Mouse (Mus musculus): Measurements from ENCODE around the gene Ppp2r5c.

Ppp2r5c gene

DNA sequence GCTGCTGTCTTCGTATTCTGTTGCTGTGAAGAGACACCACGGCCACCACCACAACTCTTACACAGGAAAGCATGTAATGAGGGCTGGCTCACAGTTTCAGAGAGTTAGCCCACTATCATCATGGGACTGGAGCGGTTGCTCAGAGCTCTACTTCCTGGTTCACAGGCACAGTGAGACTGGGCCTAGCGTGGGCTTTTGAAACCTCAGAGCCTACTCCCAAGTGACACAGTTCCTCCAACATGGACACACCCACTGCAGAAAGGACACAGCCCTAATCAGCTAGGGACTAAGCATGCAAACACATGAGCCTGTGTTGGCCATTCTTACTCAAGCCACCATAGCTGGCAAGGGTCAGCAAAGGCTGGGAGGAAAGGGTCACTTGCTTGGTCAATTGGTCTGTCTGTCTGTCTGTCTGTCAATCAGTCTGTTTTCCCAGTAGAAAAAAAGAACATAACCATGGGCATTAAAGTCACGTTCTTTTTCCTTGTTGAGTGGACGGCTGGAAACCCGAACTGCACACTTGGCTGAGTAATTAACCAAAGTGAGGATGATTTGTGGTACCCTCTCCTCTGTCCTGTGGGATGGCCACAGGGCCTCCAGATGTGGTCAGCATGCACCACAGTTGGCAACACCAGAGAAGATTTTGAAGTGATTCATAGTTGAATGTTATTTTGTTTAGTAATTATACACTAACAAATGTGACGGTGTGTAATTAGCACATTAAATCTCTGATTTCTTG, 56.7 kb downstream of the Ppp2r5c start:
- in situ Hi-C loops (cut with MboI; ENCODE audit: low pct_unique_long_range_greater_than_20kb in 1 of 2, low sequenced_read_pairs in 2 of 2, unreplicated experiment in 1 of 2): no loop called here

DNA sequence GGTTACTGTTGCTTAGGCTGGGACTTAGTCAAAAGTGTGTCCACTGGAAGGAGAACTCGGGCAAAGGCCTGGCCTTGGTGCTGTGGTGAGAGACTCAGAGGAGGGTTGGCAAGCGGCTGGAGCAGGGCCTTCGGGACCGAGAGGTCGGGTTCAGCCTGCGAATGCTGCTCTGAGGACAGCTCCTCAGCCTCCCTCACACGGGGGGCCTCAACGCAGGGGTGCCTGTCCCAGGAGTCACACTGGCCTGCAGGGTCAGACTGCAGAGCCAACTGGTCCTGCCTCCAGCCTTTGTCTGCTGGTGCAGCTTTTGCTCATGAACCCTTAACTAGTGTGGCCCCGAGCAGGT, 57.2 kb downstream of the Ppp2r5c start:
- in situ Hi-C loops (cut with MboI; ENCODE audit: low pct_unique_long_range_greater_than_20kb in 1 of 2, low sequenced_read_pairs in 2 of 2, unreplicated experiment in 1 of 2): no loop called here

DNA sequence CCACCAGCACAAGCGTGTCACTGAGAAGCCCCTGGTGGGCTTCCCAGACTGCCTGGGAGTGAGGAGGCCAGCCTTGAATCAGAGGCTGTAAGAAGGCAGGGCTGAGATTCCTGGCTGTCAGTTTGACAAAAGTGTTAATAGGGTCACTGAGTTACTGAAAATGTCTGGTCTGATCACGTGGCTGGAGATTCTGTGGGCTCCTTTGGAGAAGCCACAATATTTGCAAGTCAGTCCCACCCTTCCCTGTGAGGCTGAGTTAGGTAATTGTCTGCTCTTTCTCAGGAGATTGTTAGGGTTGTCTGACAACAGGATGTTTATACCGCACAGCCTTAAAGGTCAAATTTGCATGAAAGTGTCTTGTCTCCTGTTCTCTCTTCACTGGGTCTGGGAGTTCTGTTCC, 57.9 kb downstream of the Ppp2r5c start:
- in situ Hi-C loops (cut with MboI; ENCODE audit: low pct_unique_long_range_greater_than_20kb in 1 of 2, low sequenced_read_pairs in 2 of 2, unreplicated experiment in 1 of 2): no loop called here

DNA sequence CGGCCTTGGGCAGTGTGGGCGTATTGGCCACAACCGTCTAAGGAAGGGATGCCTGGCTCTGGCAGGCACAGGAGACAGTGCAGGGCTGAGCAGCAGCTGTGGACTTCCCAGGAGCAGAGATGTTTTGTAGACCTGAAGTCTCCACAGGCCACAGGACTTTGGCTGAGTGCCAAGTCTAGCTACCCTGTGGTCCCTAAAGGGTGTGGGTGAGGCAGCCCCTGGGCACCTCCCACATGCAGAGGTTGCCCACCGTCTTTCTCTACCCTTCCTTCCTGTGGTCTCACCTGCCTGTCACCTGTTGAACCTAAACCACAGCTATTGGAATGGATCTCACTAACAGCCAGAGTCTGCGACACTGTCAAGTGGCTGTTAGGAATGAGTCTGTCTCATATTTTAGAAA, 59.1 kb downstream of the Ppp2r5c start:
- in situ Hi-C loops (cut with MboI; ENCODE audit: low pct_unique_long_range_greater_than_20kb in 1 of 2, low sequenced_read_pairs in 2 of 2, unreplicated experiment in 1 of 2): no loop called here

DNA sequence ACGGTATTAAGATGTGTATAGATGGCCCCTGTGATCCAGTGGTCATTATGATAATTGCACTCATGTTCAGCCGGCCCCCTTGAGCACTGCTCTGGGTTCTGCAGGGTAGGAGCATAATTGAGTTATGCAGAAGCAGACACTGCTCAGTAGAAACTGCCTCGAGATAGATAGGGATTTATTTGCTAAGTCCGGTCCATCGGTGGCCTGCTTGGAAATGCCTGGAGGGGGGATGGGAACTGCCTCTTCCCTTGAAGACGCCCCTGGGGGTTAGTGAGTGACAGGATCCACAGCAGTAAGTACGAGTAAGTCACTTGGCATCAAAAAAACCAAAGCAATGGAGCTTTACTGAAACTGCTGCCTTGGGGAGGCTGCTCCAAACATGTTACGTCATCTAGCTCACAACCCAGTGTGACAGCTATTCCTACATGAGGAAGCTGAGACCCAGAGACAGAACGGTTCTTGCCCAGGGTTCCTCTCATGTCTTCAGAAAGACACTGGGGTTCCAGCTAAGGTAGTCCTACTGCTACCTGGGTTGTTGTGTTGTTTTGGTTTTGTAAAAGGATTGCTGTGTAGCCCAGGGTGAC, 60.9 kb downstream of the Ppp2r5c start:
- in situ Hi-C loops (cut with MboI; ENCODE audit: low pct_unique_long_range_greater_than_20kb in 1 of 2, low sequenced_read_pairs in 2 of 2, unreplicated experiment in 1 of 2): no loop called here

DNA sequence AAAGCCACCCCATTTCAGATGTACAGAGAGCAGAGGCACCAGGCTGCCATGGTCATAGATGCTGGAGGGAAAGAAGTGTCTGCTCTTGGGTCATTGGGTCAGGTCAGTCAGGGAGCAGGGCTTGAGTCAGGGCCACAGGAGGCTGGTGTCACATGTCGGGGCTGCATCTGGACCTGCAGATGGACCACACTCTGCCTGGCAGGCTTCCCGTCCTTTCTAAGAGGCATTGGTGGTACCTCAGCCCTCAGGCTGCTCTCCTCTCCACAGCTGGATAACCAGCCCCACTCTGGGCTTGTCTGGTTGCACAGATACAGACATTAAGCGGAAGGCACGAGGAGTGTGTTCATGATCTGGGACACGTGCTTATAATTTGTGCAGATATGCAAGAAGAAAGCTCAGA, 61.8 kb downstream of the Ppp2r5c start:
- in situ Hi-C loops (cut with MboI; ENCODE audit: low pct_unique_long_range_greater_than_20kb in 1 of 2, low sequenced_read_pairs in 2 of 2, unreplicated experiment in 1 of 2): no loop called here

DNA sequence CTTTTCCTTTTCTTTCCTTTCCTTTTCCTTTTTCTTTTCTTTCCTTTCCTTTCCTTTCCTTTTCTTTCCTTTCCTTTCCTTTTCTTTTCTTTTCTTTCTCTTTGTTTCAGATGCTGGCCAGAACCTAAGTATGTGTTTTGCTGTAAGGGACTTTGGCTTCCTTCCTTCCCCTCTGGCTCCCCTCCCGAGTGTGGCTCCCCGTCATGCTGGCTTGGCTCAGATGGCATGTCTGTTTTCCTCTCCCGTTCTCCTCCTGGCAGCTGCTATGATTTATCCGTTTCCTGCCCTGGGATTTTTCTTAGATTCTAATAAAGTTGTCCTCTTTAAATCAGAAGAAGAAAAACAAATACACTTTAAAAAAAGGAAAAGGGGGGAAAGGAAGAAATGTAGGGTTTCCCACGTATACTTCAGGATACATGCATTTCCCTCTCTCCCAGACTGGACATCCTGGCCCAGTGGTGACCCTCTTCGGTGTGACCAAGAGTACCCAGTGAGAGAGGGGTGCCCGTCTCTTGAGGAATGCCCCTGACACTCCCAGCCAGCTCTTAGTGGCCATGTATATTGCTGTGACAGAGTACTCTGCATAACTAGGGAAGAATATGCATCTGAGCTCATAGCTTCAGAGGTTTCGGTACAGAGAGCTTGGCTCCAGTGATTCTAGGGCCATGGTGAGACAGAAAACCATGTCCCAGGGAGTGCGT, 63.4 kb downstream of the Ppp2r5c start:
- in situ Hi-C loops (cut with MboI; ENCODE audit: low pct_unique_long_range_greater_than_20kb in 1 of 2, low sequenced_read_pairs in 2 of 2, unreplicated experiment in 1 of 2): no loop called here

DNA sequence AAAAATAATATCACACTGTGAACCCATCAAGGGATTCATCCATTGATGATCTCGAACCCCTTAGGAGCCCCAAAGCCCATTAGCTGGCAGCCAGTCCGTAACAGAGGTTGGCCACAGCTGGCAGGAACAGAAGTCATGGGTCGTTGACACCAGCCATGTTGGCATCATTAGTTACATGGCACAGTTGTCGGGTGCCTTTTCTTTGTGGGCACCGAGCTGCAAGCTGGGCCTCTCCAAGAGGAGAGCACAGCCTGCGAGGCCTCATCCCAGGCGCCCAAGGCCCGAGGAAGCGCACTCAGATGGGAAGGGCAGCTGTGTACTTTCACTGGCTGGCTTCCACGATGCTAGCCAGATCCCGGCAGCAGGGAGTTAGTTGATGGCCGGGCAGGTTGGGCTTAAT, 64.3 kb downstream of the Ppp2r5c start:
- in situ Hi-C loops (cut with MboI; ENCODE audit: low pct_unique_long_range_greater_than_20kb in 1 of 2, low sequenced_read_pairs in 2 of 2, unreplicated experiment in 1 of 2): no loop called here

DNA sequence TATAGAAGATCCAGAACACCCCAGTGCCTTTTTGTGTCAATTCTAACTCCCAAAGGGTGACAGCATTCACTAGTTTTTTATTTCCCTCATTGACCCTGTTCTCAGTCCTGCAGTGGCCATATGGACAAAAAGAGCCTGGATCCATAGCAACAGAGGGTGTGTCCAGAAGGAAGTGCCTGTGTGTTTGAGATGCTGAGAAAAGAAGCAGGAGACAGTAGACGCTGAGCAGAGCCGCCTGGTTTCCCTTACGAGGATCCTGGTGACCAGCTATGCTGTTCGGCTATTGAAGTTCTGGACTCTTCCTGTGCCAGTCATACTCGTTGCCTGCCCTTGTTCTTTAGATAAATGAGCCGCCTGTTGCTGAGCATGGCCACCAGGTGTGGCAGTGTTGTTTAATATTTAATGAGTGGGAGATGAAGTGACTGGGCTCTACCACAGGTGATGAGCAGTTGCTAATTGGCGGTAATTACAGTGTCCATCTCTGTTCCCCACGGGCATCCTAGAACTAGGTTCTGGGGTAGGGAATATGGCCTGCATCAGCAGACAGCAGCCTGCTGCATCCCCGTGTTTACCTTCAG, 65.0 kb downstream of the Ppp2r5c start:
- in situ Hi-C loops (cut with MboI; ENCODE audit: low pct_unique_long_range_greater_than_20kb in 1 of 2, low sequenced_read_pairs in 2 of 2, unreplicated experiment in 1 of 2): no loop called here

DNA sequence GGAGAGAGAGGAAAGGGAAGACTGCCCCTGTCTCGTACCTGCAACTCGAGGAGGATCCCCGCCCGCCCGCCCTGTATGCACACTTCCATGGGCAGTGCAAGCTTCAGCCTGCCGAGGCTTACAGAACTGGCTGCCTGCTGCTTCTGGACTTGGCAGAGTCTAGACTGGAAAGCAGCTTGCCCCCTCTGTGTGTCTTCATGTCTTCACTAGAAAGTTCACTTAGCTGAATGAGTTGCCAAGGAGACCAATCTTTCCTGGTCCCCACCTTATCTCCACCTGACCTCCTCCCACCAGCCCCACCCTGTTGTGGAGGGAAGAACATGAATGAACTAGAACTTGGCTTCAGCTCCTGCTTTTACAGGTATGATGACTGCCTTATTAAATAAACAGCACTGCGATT, 66.0 kb downstream of the Ppp2r5c start:
- in situ Hi-C loops (cut with MboI; ENCODE audit: low pct_unique_long_range_greater_than_20kb in 1 of 2, low sequenced_read_pairs in 2 of 2, unreplicated experiment in 1 of 2): no loop called here

DNA sequence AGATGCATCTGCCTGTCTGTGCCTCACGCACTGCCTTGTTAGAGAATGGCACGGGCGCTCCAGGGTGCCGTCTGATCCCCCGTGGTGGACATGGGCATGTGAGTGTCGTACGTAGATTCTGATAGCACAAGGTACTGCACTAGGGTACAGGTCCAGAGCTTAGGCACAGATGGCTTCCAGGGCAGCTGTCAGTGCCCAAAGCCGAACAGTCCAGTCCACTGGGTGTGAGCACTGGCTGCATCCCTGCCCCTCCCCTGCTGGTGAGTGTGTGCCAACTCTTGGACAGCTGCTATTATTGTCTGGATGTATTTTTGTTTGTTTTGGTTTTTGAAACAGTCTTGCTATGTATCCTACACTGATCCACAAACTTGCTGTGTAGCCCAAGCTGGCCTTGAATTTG, 68.8 kb downstream of the Ppp2r5c start:
- in situ Hi-C loops (cut with MboI; ENCODE audit: low pct_unique_long_range_greater_than_20kb in 1 of 2, low sequenced_read_pairs in 2 of 2, unreplicated experiment in 1 of 2): no loop called here

DNA sequence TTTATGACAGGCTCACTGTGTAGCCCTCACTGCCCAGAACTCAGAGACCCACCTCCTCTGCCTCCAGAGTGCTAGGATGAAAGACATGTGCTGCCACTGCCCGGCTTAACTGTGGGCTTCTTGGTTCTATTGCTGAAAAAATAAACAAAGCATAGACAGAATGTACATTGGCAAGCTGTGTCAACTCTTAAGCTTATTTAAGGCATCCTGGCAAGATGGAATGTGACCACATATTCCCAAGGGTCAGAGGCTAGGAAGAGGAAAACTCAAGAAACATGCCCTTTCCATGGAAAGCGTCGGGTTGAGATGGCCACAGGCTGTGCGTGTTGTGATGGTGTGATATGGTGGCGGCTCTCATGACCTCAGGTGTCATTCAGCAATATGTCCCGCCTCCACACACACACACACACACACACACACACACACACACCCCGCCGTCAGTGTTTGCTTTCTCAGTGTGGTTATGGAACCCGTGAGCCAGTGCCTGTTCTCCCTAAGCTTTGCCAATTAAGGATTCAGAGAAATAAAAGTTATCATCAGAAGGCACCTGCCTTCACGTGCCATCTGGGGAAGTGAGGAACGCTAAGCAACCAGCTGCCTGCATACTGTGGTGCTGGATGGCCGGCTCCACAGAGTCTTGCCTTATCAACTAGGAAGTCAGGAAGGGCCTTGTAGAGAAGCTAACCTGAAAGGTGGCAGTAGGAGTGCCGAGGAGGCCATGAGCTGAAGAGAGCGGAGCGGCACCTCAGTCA, 73.5 kb downstream of the Ppp2r5c start:
- in situ Hi-C loops (cut with MboI; ENCODE audit: low pct_unique_long_range_greater_than_20kb in 1 of 2, low sequenced_read_pairs in 2 of 2, unreplicated experiment in 1 of 2): no loop called here

DNA sequence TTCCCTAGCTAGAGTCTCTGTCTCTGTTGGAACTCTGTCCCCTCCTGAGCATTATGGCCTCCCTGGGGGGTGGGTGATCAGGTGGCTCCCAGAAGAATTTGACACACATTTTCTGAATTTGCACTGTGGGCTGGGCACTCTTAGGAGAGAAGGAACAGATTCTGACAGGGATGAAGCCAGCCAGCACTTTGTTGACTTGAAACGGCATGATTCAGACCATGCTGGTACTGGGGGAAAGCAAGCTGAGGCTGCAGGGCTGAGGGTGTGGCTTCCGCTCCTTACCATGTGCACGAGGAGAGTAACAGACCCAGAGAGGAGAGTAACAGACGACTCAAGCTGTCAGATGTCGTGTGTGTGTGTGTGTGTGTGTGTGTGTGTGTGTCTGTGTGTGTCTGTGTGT, 76.6 kb downstream of the Ppp2r5c start:
- in situ Hi-C loops (cut with MboI; ENCODE audit: low pct_unique_long_range_greater_than_20kb in 1 of 2, low sequenced_read_pairs in 2 of 2, unreplicated experiment in 1 of 2): no loop called here

DNA sequence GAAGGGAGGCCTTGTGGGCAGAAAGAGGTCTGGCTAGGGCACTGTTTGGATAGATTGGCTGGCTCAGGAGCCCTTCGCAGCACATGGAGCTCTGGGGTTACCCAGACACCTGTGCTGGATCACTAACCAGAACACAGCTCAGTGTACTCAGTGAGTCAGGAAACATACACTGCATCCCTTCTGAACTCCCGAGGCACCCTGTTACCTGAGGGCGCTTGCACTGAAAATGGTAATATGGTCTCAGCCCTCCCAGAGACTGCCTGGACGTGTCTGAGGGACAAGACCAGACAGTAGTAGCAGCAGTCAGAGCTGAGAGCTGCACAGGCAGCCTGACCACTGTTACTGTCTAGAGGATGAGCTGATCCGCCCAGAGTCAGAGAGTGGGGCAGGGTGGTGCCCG, 85.8 kb downstream of the Ppp2r5c start:
- in situ Hi-C loops (cut with MboI; ENCODE audit: low pct_unique_long_range_greater_than_20kb in 1 of 2, low sequenced_read_pairs in 2 of 2, unreplicated experiment in 1 of 2): no loop called here

DNA sequence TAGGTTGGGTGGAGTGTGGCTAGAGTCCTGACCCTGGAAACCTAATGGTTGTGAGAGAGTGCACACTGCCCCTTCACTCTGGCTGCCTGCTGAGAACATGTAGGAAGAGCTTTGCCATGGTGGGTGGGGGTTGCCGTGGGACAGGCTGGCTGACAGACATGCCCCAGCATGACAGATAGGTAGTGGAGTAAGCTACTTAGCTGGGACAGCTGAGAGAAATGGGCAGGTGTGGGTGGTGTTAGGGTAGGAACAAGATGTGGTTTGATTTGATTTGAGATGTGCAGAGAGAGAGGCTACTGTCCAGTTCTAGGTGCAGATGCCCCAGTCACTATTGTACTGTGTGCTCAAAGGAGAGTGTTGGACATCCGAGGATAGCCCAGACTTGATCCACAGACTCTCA, 86.2 kb downstream of the Ppp2r5c start:
- in situ Hi-C loops (cut with MboI; ENCODE audit: low pct_unique_long_range_greater_than_20kb in 1 of 2, low sequenced_read_pairs in 2 of 2, unreplicated experiment in 1 of 2): no loop called here

DNA sequence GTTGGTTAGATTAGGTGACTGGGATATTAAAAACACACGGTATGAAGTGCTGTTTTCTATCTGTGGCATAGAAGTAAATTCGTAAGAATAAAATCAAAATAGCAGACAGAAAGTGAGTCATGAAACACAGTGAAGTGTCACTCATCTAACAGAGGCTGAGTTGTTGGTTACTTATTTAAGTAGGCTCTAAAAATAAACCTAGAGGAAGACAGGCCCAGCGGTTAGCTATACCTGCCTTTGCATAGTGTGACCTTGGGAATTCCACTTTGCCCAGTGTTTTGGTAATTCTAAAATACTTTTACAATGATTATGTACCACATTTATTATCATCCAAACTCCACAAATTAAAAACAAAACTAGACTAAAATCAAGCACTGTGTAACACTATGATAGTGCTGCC, 86.9 kb downstream of the Ppp2r5c start:
- in situ Hi-C loops (cut with MboI; ENCODE audit: low pct_unique_long_range_greater_than_20kb in 1 of 2, low sequenced_read_pairs in 2 of 2, unreplicated experiment in 1 of 2): no loop called here

DNA sequence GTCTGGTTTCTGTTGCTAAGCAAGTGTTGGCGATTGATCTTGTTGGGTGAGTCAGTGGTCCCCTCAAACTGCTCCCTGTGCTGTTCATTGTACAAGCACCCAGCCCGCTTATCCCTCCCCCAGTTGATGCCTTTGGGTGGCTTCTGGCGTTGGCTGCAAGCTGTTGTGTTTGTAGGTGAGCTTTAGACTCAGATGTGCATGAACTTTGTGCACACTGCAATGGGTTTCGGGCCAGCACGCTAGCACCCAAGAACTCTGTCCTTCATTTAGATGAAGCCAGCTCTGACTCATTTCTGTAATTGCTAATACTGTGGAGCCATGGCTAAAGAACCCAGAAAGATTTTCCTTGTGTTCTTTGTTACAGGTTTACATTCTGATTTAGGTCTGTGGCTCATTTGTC, 88.4 kb downstream of the Ppp2r5c start:
- in situ Hi-C loops (cut with MboI; ENCODE audit: low pct_unique_long_range_greater_than_20kb in 1 of 2, low sequenced_read_pairs in 2 of 2, unreplicated experiment in 1 of 2): no loop called here

DNA sequence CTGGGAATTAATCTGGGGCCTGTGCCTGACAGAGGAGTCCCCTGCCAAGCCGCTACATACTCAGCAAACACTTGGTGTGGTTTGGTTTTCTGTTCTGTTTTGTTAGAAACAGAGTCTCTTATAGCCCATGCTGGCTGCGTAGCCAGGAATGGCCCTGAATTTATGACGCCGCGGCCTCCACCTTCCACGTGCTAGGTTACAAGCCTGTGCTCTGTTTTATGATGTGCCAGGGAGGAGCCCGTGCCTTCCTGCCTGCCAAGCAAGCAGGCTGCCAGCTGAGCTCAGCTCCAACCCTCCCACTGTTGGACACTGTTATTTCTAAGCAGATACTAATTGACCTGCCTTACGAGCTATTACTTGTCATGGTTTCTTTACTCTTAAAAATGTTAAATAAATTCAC, 90.8 kb downstream of the Ppp2r5c start:
- in situ Hi-C loops (cut with MboI; ENCODE audit: low pct_unique_long_range_greater_than_20kb in 1 of 2, low sequenced_read_pairs in 2 of 2, unreplicated experiment in 1 of 2): no loop called here

DNA sequence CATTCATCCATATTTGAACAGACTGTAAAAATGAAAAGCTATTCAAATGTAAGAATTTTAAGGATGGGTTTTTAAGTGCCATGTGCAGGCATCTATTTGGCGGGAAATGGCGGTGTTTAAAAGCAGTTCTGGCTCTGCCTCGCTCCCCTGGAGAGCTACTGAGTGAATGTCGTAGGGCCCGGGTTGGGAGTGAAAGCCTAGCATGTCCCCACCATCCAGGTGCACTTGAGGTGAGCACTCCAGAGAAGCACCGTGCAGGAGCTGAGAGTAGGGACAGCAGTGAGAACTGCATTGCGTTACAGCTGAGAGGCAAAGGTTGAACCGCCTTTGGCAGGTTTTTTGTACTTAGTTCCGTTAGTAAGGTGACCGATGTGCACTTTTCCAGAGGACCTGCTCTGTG, 92.4 kb downstream of the Ppp2r5c start:
- in situ Hi-C loops (cut with MboI; ENCODE audit: low pct_unique_long_range_greater_than_20kb in 1 of 2, low sequenced_read_pairs in 2 of 2, unreplicated experiment in 1 of 2): no loop called here
